Mouse (Mus musculus): ENCODE data around the gene Gm49425. TPM values are rescaled to one million over a fixed set of nuclear protein-coding genes. Genes with fewer than 3 reads are reported as not detected.

Gene Gm49425
- polyA plus RNA-seq, 1 experiment = not detected

DNA sequence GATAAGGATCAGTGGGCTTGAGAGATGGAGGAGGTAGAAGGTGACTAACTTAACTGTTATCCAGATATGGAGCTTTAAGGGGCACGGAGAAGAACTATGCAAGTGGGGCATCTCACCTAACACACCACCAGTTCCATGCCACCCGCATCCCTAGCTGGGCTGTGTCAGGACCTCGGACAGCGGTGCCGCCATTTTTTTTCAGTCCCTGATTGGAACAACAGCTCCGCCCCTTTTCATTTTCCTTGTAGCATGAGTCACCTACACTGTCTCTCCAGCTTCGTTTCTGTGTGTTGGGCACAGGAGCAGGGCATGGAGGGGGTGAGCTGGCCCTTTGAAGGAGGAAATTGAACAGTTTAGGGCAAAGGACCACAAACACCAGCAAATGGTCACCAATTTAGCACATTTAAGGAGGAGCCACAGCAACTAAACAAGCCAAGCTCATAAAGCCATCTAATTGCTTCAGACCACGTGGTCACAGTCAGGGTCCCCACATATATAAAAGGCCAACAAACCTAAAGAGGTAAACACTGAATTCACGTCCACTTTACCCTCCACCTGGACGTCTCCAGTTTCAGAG is 44.0 kb downstream of the Gm49425 start, which contains the start of gene Krt86:
TSS of gene Krt86 (plus strand) at position 527 of the 577 bp plus-strand sequence.
- no peaks in the 10 kb centered on the region for H3K27me3 ChIP-seq (ENCODE audit: control insufficient read depth, insufficient read depth, low read length)
- TF ChIP-seq POLR2A (IDR thresholded peaks at IDR 0.05; ENCODE audit: control insufficient read depth, low read depth, low read length) (no peak), CTCF (IDR thresholded peaks at IDR 0.05; ENCODE audit: control insufficient read depth, insufficient read depth, insufficient replicate concordance, low read depth, low read length) (no peak)
- no peaks in the 10 kb centered on the region for H3K4me1 ChIP-seq (ENCODE audit: control insufficient read depth, insufficient read depth, low read length)
- no peaks in the 10 kb centered on the region for H3K36me3 ChIP-seq (ENCODE audit: control insufficient read depth, insufficient read depth, low read length)
- H3K27ac ChIP-seq (ENCODE audit: control insufficient read depth, insufficient read depth, low read depth, low read length) = no peak within 1 kb of the TSS
- no peak within 1 kb of the TSS for H3K4me3 ChIP-seq (ENCODE audit: control insufficient read depth, low read depth, low read length)

DNA sequence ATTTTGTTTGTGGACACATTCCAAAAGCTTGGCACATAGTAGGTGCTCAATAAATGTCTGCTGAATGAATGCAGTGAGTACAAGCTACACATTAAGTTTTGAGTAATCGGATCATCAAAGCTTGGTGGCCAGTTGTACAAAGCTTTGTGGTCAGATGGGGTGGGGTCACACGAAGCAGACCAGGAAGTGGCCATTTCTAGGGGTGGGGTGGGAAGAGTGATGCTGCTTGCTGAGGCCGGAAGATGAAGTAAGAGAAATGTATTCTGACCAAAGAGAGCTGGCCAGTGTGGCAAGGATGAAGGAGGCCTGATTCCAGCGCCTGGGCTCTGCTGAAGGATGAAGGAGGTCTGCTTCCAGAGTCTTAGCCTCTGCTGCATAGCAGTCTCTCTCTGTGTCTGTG is 48.0 kb downstream of the Gm49425 start:
- no peaks in the 10 kb centered on the region for H3K27me3 ChIP-seq (ENCODE audit: control insufficient read depth, insufficient read depth, low read length)
- no peaks in the 10 kb centered on the region for H3K4me1 ChIP-seq (ENCODE audit: control insufficient read depth, insufficient read depth, low read length)
- H3K4me3 ChIP-seq (ENCODE audit: control insufficient read depth, low read depth, low read length) = no peak overlapping the region
- no peak for TF ChIP-seq POLR2A (IDR thresholded peaks at IDR 0.05; ENCODE audit: control insufficient read depth, low read depth, low read length)
- no peak for TF ChIP-seq CTCF (IDR thresholded peaks at IDR 0.05; ENCODE audit: control insufficient read depth, insufficient read depth, insufficient replicate concordance, low read depth, low read length)
- H3K36me3 ChIP-seq (ENCODE audit: control insufficient read depth, insufficient read depth, low read length) = no peaks in the 10 kb centered on the region
- H3K27ac ChIP-seq (ENCODE audit: control insufficient read depth, insufficient read depth, low read depth, low read length) = no peak overlapping the region

Other genes starting within 250 kb of the Gm49425 start
- gene Atg101, start 233.0 kb downstream of the Gm49425 start, polyA plus RNA-seq (2012; rRNA removed) = 16.4 and 17.5 TPM in 2 replicates
- gene 6030408B16Rik, start 224.0 kb downstream of the Gm49425 start, polyA plus RNA-seq (2012; rRNA removed) = 8.5 and 10.4 TPM in 2 replicates
- gene Krt80, start 147.1 kb downstream of the Gm49425 start, polyA plus RNA-seq (2012; rRNA removed) = 0.32 and 0.42 TPM in 2 replicates
- 0.33 and 0.72 TPM in 2 replicates for gene Krt7, start 106.2 kb downstream of the Gm49425 start, polyA plus RNA-seq (2012; rRNA removed)
- gene Krt87, start 78.5 kb downstream of the Gm49425 start, polyA plus RNA-seq (2012; rRNA removed) = not detected in 2 replicates
- gene Krt88, start 69.5 kb downstream of the Gm49425 start, polyA plus RNA-seq (2012; rRNA removed) = 189 and 195 TPM in 2 replicates
- not detected in 2 replicates for gene Krt81, start 53.5 kb downstream of the Gm49425 start, polyA plus RNA-seq (2012; rRNA removed)
- gene Krt86, start 43.8 kb downstream of the Gm49425 start, polyA plus RNA-seq (2012; rRNA removed) = 0.12 and 0.29 TPM in 2 replicates
- gene Krt83, start 25.7 kb downstream of the Gm49425 start, polyA plus RNA-seq (2012; rRNA removed) = 0.07 TPM in 1 of 2 replicates, not detected in the other
- gene Krt84, start 15.6 kb upstream of the Gm49425 start, polyA plus RNA-seq (2012; rRNA removed) = not detected in 2 replicates
- not detected in 2 replicates for gene Krt82, start 33.4 kb upstream of the Gm49425 start, polyA plus RNA-seq (2012; rRNA removed)
- gene Krt90, start 45.7 kb upstream of the Gm49425 start, polyA plus RNA-seq (2012; rRNA removed) = not detected in 2 replicates
- 0.04 TPM in 1 of 2 replicates, not detected in the other for gene Krt75, start 56.6 kb upstream of the Gm49425 start, polyA plus RNA-seq (2012; rRNA removed)
- gene Gm5414, start 110.9 kb upstream of the Gm49425 start, polyA plus RNA-seq (2012; rRNA removed) = not detected in 2 replicates
- not detected in 2 replicates for gene Gm5478, start 130.1 kb upstream of the Gm49425 start, polyA plus RNA-seq (2012; rRNA removed)
- 0.04 and 0.05 TPM in 2 replicates for gene Krt6b, start 163.0 kb upstream of the Gm49425 start, polyA plus RNA-seq (2012; rRNA removed)
- gene Krt6a, start 177.0 kb upstream of the Gm49425 start, polyA plus RNA-seq (2012; rRNA removed) = 0.08 TPM in 1 of 2 replicates, not detected in the other
- 0.12 and 1.3 TPM in 2 replicates for gene Krt5, start 195.6 kb upstream of the Gm49425 start, polyA plus RNA-seq (2012; rRNA removed)
- not detected in 2 replicates for gene Krt71, start 225.8 kb upstream of the Gm49425 start, polyA plus RNA-seq (2012; rRNA removed)

All from testis, adult 2 months (tissue).